Mouse (Mus musculus): Measurements from ENCODE around the gene Myh10.
"Not testable (repeated sequence)": the region's sequence is repeated elsewhere in the genome, so short reads cannot be mapped to it uniquely, and the experiment has no call there.

Myh10 gene

DNA sequence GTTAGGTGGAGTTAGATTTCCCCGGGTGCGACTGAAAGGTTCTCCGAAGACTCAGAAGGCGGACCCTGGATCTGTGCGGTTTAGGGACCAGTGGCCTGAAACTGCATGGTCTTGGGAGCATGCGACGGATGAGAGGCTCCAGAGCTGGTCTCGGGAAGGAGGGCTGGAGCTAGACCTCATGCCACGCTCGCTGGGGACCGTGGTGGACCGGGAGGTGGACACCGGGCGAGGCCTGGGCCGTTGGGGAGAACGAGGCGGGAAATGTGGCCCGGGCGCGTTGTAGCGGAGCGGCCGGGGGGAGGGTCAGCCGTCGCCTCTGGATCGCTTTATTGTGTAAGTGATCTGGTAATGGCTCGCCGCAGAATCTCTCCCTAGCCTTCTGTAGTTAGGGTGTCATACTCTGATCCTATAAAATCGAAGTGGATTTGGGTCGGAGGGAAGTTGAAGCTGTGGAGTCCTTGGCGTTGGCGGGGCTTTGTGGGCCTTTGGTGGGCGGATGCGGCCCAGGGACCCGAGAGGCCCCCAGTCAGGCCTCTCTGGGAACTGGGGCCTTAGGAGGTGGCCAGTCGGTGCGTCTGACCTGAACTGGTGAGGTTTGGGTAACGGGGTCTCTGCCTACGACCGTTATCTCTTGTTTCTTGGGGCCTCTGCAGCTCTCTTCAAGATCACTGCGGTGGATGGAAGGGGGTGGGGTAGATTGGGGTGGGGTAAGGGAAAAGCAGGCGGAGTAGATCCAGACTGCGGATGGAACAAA lies 1.5 kb downstream of the Myh10 start:
- no peak for DNase-seq

GRCm38 (mm10) chr11:68693447-68694040 lies 2.2 kb downstream of the Myh10 start:
- no peak for DNase-seq

DNA sequence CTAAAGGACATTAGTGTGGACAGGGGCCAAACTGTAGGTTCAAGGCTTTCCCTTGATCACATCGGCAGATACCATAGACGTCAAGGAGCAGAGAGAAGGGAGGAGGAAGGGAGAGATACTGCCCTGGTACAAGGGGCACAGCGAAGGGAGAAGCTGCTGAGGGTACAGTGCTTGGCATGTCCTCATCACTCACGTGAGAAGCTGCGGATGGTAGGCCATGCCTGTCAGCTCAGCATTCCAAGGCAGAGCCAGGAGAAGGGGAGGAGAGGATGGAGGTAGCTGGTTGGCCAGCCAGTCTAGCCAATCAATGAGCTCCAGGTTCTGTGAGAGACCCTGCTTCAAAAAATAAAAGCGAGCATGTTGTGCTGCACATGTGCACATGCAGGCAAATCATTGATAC lies 11.0 kb downstream of the Myh10 start:
- no peak for DNase-seq

GRCm38 (mm10) chr11:68703360-68703759 lies 12.0 kb downstream of the Myh10 start:
- DNase-seq: no peak

DNA sequence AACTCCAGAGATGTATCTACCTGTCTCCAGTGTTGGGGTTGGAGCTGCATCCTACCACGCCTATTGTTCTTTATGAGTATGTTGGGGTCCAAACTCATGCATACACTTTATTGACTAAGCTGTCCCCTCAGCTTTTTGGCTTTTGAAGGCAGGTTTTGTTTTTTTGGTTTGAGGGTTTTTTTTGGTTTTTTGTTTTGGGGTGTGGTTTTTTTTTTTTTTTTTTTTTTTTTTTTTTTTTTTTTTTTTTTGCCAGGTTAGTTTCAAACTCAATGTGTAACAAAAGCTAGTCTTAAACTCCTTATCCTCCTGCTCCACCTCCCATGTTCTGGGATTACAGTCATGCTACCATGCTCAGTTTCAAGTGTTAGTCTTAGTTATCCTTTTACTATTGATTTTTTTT lies 12.9 kb downstream of the Myh10 start:
- no peak for DNase-seq

DNA sequence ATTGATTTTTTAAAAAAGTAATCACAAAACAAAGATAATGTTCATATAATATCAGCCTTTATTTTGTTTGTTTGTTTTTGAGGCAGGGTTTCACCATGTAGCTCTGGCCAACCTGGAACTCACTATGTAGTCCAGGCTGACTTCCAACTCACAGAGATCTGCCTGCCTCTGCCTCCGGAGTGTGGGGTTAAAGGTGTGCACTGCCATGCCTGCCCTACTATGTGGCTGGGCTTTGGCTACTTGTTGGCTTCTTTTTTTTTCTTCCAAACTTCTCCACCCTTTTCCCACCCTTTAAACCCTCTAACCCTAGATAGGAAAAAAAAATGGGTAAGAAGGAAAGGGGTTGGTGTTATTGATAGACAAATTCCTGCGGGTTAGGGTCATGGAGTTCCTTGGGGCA lies 13.5 kb downstream of the Myh10 start:
- DNase-seq: no peak

DNA sequence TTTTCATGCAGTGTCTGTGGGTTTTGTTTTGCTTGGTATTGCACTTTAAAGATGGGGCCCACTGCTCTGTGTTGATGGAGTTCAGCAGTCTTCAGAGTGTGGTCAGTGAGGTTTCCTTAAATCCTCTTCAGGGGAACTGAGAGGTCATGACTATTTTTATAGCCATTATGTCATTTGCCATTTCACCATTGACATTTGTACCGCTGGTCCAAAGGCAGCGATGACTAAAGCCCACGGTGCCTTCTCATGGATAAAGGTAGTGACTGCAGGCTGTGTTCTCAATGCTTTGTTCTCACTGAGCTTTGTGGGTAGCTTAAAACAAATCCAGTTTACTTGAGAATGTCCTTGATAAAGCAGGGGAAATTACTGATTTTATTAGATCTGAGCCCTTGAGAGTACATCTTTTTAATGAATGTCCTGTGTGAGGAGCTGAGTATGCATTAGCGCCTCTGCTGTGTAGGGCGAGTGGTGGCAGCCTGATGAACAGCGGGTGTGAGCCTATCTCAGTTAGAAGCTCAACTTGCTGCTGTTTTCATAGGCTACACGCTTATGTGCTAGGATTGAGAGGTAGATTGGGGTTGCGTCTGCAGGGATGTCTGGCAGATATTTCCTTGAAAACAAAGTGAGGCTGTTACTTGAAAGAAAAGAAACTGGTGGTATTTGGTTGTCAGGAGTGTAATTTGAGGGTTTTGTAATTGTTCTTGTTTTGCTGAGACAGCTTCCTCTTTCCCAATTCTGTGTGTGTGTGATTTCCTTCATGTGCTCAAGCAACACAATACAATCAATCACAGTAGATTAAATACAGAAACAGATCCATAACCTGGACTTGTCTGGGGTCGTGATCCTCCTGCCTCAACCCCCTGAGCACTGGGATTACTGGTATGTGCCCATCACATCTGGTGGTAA lies 15.4 kb downstream of the Myh10 start:
- DNase-seq: no peak

DNA sequence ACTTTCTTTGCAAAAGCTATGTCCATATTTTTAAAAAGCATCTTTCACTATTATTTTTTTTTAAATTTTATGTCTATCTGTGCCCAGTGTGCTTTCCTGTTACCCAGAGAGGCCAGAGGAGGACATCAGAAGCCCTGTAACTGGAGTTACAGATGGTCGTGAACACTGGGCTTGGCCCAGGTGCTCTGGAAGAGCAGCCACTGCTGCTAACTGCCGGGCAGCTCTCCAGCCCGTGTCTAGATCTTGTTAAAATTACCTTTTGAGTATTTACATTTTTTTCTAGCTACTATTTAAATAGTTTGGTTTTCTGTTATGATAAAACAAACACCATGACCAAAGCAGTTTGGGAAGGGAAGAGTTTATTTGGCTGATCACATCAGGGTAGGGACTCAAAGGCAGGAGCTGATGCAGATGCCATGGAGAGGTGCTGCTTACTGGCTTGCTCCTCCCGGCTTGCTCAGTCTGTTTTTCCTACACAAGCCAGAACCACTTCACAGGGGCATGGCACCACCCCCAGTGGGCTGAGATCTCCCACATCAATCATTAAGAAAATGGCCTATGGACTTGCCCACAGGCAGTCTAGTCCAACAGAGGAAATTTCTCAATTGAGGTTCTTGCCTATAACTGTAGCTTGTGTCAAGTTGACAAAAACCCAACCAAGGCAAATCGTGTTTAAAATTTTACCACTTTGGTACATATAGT lies 16.7 kb downstream of the Myh10 start:
- DNase-seq: peak; percentile 56

DNA sequence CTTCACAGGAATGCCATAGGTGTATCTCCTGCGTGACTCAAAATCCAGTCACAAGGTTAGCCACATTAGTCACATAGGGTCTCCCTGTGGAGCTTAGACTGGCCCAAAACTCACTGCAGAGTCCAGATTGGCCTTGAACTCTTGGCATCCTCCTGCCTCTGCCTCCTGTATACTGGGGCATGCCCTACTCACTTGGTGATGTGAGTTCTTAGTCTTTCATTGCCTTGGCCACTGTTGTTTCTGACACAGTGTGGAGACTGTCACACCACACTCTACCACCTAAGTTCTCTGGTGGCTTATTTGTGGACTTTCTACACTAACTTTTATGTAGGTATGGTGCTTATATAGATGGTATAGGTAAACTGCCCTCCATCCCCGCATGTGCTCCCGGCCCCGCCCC lies 24.8 kb downstream of the Myh10 start:
- DNase-seq: no peak

DNA sequence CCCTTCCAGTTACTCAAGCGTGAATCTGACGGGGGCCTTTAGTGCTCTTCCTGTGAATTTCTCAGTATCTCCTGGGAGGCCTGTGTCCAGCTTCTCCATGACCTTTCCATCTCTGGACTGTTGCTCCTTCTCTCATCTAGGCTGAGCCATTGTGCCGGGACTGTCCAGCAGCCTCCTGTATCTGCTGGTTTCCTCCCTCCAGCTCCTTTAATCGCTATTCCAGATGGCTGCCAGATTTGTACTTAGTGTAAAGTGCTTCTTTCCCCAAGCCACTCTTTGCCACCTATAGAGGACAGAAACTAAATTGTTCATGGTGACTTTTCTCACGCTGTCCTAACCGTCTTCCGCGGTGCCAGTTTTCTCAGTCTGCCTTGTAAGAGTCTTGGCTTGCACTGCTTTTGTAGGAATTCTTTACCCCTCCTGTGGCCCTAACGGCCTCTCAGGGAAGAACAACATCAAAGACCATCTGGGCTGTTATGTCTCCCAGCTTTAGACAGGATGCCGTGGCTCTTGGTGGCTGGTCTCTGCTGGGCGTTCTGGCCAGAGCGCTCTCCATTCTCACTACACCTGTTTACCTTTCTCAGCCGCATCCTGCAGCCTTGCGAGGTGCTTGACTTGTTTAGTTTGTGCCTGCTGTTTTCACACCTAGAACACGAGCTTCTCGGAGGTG lies 25.9 kb downstream of the Myh10 start:
- DNase-seq: peak; percentile 65

GRCm38 (mm10) chr11:68719096-68719648 lies 27.8 kb downstream of the Myh10 start:
- no peak for DNase-seq

DNA sequence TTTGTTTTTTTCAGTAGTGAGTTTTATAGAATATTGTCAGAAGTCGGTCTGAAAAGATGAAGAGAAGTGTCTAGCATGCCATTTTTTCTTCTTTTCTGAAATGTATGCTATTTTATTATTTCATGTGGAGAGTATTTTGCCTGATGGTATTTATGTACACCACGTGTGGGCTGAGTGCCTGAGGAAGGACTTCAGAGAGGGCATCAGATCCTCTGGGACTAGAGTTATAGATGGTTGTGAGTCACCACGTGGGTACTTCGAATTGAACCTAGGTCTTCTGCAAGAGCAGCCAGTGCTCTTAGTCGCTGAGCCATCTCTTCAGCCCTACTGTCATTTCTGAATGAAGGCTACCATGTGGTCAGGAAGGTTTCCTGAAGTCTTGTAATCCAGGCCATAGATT lies 28.4 kb downstream of the Myh10 start:
- no peak for DNase-seq

GRCm38 (mm10) chr11:68724117-68724516 lies 32.8 kb downstream of the Myh10 start:
- DNase-seq: no peak

DNA sequence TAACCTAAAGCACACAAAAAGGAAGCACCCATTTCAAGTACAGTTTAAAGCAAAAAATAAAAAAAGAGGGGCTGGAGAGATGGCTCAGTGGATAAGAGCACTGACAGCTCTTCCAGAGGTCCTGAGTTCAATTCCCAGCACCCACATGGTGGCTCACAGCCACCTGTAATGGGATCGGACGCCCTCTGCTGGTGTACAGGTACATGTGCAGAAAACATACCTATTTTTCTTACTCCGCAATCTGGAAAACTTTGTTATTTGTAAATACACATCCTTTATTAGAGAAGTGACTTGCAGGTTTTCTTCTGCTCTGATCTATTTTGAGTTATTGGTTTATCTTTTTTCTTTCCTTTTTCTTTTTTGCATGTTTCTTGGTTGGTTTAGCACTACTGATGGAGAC lies 37.3 kb downstream of the Myh10 start:
- DNase-seq: no peak

GRCm38 (mm10) chr11:68730792-68731191 lies 39.4 kb downstream of the Myh10 start:
- DNase-seq: no peak

DNA sequence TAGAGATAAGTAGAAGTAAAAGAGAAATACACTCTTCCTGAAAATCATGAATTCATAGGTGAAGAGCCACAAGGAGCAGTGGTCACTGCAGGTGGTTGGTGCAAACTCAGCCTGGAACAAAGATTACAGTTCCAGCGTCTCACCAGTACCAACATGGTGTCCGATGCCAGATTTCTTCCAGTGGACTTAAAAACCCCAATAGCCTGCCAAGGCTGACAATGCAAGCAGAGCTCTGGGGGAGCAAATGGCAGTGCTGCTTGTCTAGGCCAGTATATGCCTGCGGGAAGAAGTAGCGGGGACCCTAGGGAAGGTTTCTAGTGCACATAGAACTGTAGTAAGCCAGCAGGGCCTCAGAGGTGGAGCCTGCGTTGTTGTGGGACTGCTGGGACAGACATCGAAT lies 40.7 kb downstream of the Myh10 start:
- no peak for DNase-seq

DNA sequence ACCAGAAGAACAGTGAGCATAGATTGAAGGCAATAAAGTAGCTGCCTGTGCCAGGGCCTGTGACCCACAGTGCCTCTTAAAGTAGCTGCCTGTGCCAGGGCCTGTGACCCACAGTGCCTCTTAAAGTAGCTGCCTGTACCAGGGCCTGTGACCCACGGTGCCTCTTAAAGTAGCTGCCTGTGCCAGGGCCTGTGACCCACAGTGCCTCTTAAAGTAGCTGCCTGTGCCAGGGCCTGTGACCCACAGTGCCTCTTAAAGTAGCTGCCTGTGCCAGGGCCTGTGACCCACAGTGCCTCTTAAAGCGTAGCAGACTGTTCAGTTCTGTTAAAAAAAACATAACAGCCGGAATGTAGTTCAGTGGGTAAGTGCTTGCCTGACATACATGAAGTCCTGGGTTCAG lies 42.0 kb downstream of the Myh10 start:
- DNase-seq: not testable (repeated sequence)

- DNase-seq: no peak
Observed at GRCm38 (mm10) chr11:68739509-68739908, 48.1 kb downstream of the Myh10 start.

DNA sequence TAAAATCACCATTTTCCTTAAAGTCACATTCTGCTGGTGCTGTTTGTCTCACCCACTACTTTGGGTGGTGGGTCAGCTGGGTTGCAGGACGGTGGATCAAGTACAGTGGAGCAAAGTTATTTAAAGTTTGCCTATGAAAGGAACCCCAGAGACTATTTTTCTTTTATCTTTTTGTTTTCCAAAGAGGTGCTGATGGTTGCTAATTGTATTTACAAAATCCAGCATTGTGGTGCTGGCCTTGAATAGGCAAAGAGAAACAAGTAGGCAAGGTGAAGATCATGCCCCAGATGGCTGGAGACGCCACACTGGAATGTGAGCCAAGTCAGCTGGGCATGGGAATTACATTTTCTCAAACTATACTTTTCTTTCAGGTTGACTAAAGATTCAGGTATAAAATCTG lies 51.3 kb downstream of the Myh10 start:
- DNase-seq: no peak

DNA sequence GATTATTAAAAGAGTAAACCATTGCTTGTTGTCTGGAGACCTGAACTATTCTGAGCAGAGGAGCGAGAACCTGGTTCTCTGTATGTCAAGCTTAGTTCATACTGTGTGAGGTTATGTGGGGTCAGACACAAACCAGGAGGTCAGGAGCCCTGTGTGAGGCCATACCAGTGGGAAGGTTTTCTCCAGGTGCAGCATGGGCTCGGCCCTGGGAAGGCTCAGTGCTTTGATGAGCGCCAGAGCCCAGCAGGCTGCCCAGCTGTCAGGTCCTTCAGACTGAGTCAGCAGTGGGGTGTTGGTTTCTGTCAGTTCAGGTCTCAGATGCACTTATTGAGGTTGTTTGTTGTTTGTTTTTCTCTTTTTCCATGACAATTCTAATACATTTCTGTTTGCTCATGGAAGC lies 52.8 kb downstream of the Myh10 start:
- peak; percentile 68 for DNase-seq

DNA sequence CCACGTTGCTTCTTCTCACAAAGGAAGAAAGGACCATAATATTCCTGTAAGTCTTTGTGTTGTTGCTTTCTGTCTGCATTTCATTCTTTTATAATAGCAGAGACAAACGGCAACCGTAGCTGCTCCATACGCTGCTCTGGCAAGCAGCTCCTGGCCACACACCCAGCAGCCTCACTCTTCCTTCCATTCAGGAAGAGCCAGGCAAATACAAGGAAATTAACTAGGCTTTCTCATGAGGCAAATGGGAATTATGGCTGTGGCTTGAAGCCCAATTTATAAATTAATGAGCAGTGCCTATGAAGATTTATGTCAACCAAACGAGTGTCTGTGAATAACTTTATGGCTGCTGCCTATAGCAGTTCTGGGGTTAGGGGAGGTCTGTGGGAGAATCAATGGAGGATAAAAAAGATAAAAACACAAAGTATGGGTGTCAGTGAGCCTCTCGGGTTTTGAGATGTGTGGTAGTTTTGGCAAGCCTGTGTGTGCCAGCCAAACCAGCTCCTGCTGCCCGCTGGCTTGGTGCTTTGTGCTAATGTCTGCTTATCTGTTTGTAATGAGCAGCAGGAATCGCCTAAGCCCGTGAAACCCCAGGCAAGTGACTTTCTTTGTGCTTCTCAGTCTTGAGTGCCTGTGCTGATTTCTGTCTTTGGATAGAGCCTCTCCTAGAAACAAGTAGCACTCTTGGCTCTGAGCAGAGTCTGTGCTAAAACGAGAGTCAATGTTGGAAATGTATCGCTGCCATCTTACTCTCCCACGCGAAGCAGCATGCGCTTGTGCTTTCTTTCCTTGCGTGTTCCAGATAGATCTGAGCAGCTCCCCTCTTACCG lies 54.2 kb downstream of the Myh10 start:
- DNase-seq: peak; percentile 67

Measured in cerebellum, adult 9-11 months (tissue).